Mouse (Mus musculus): Measurements from ENCODE around the gene Slc38a11. TPM values are rescaled to one million over a fixed set of nuclear protein-coding genes. Genes with fewer than 3 reads are reported as not detected.
A peak's percentile ranks its signal among the peaks of the same experiment; 100 is the strongest.

Slc38a11 gene
- polyA plus RNA-seq, 1 experiment from 2014 or later, result not detected

DNA sequence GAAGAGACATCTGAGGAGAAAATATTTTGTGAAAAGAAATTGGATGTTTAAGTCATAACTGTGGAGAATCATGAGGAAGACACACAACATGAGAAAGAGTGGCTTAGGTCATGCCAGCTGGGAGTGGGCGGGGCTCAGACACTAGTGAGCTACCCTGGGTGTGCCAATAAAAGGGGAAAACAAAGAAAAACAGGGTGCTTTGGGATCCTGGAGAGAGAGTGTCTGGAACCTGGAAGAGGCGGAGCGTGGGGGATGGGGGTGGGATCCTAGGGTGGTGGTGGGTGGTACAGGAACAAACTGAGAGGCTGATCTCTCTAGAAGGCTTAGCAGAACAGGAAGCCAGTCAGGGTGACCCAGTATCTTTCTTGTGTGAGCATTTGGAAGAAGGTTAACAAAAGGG, 23.0 kb downstream of the Slc38a11 start:
- no peak for ATAC-seq (replicated peaks; ENCODE audit: insufficient number of reproducible peaks, low FRiP score, low TSS enrichment)
- no peaks in the 10 kb centered on the region for H3K36me3 ChIP-seq (ENCODE audit: control insufficient read depth, insufficient read depth, low read length)
- H3K9me3 ChIP-seq (replicated peaks; ENCODE audit: control insufficient read depth, low read length), result no peaks in the 10 kb centered on the region
- no peaks in the 10 kb centered on the region for H3K27me3 ChIP-seq (ENCODE audit: control insufficient read depth, insufficient read depth, low read length)
- peaks cover 15% of the 10 kb centered on the region; the same call in 1 of the 2 replicates for H3K4me1 ChIP-seq (ENCODE audit: control insufficient read depth, insufficient read depth, low read length)
- no peak overlapping the region for H3K27ac ChIP-seq (ENCODE audit: low read depth, low read length)
- H3K9ac ChIP-seq (ENCODE audit: low read depth, low read length), result no peak overlapping the region
- H3K4me3 ChIP-seq (ENCODE audit: low read depth, low read length), result no peak overlapping the region
- no peak overlapping the region for H3K4me2 ChIP-seq
- 72% methylated on average over 3 of the region's 3 CpGs for WGBS (ENCODE audit: insufficient replicate concordance)

DNA sequence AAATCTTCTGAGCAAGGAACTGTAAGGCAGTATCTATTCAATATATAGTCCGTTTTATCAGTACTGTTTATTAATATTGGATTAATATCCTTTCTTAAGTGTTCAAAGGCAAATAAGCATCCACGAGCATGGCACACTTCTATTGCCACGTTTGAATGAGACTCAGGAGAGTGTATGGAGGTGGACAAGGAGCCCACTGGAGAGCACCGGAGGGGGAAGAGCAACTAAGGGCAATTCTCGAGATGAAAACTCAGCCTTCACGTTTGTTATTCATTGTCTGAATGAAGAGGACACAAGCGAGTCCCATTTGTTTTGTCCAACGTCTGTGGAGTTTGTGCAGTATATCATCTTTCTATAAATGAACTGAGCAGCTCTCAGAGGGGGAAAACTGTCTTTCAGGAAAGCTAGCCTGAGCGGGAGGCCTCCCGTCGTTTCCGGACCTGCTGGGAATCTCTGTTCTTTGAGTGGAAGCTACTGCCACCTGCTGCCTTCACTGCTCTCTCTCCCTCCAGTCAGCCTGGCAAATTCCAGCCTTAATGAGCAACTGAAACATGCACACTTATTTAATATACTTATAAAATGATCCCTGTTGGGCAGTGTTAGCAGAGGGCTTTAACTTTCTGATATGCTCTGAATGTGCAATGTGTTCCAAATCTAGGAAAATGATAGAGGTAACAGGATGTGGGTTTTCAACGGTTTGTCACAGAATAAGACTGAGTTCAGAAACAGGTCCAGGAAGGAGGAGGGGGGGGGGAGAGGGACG, 26.3 kb downstream of the Slc38a11 start:
- ATAC-seq (replicated peaks; ENCODE audit: insufficient number of reproducible peaks, low FRiP score, low TSS enrichment), result no peak

DNA sequence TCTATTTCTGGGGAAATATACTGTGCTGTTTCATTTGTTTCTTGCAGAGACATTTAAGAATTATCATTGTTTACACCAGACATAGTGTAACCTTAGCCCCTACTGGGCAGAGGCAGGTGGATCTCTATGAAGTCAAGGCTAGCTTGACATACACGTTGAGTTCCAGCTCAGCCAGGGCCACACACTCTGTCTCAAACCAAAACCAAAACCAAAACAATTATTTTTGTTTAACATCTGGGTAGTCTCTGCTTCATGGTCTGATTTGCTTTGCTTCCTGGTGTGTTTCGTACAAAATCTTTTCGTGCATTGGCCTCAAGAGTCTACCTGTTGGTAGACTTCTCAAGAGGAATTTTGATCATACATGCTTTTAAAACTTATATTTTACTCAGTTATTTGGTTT, 27.2 kb downstream of the Slc38a11 start:
- Histone ChIP-seq H3K4me3 (ENCODE audit: low read depth, low read length) (no peak overlapping the region), H3K36me3 (ENCODE audit: control insufficient read depth, insufficient read depth, low read length) (no peaks in the 10 kb centered on the region), H3K4me2 (no peak overlapping the region), H3K9ac (ENCODE audit: low read depth, low read length) (no peak overlapping the region), H3K4me1 (ENCODE audit: control insufficient read depth, insufficient read depth, low read length) (peaks cover 8% of the 10 kb centered on the region; the same call in 1 of the 2 replicates), H3K27ac (ENCODE audit: low read depth, low read length) (no peak overlapping the region), H3K27me3 (ENCODE audit: control insufficient read depth, insufficient read depth, low read length) (no peaks in the 10 kb centered on the region), H3K9me3 (replicated peaks; ENCODE audit: control insufficient read depth, low read length) (0 out of 2 replicates have a peak, but pooled peaks cover 2% of the 10 kb centered on the region)
- WGBS (ENCODE audit: insufficient replicate concordance), result 83% methylated on average over 3 of the region's 3 CpGs
- no peak for ATAC-seq (replicated peaks; ENCODE audit: insufficient number of reproducible peaks, low FRiP score, low TSS enrichment)

More for the DNA sequence above, 26.3 kb downstream of the Slc38a11 start:
- no peaks in the 10 kb centered on the region for H3K9me3 ChIP-seq (replicated peaks; ENCODE audit: control insufficient read depth, low read length)
- H3K4me1 ChIP-seq (ENCODE audit: control insufficient read depth, insufficient read depth, low read length), result peaks cover 15% of the 10 kb centered on the region
- peak overlapping the region; percentile 17; the same call in 1 of the 2 replicates for H3K4me2 ChIP-seq
- no peak overlapping the region for H3K9ac ChIP-seq (ENCODE audit: low read depth, low read length)
- H3K36me3 ChIP-seq (ENCODE audit: control insufficient read depth, insufficient read depth, low read length), result no peaks in the 10 kb centered on the region
- no peaks in the 10 kb centered on the region for H3K27me3 ChIP-seq (ENCODE audit: control insufficient read depth, insufficient read depth, low read length)
- H3K27ac ChIP-seq (ENCODE audit: low read depth, low read length), result no peak overlapping the region
- H3K4me3 ChIP-seq (ENCODE audit: low read depth, low read length), result no peak overlapping the region
- 22% methylated on average over 14 of the region's 14 CpGs for WGBS (ENCODE audit: insufficient replicate concordance)

DNA sequence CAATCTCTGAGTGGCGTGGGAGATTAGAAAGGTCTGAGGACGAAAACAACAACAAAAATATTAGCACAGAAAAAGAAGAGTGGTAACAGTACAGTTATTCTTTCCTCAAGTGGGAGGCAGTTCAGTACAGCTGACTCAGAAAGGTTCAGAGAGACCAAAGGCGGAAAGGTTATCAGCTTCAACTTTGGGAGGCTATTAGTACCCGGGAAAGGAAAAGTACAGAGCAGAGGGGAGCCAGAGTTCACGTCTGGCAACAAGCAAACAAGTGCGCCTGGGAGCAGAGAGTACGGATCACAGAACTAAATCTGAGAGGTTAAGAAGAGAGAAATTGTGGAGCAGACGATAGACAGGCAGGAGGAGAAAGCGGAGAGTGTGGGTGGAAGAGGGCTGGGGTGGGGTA, 29.7 kb downstream of the Slc38a11 start:
- no peak overlapping the region for H3K27ac ChIP-seq (ENCODE audit: low read depth, low read length)
- H3K36me3 ChIP-seq (ENCODE audit: control insufficient read depth, insufficient read depth, low read length), result no peaks in the 10 kb centered on the region
- 0 out of 2 replicates have a peak, but pooled peaks cover 2% of the 10 kb centered on the region for H3K9me3 ChIP-seq (replicated peaks; ENCODE audit: control insufficient read depth, low read length)
- WGBS (ENCODE audit: insufficient replicate concordance), result 28% methylated on average over 9 of the region's 9 CpGs
- H3K4me3 ChIP-seq (ENCODE audit: low read depth, low read length), result no peak overlapping the region
- H3K4me1 ChIP-seq (ENCODE audit: control insufficient read depth, insufficient read depth, low read length), result peaks cover 8% of the 10 kb centered on the region; the same call in 1 of the 2 replicates
- H3K9ac ChIP-seq (ENCODE audit: low read depth, low read length), result no peak overlapping the region
- H3K27me3 ChIP-seq (ENCODE audit: control insufficient read depth, insufficient read depth, low read length), result no peaks in the 10 kb centered on the region
- no peak overlapping the region for H3K4me2 ChIP-seq
- no peak for ATAC-seq (replicated peaks; ENCODE audit: insufficient number of reproducible peaks, low FRiP score, low TSS enrichment)

DNA sequence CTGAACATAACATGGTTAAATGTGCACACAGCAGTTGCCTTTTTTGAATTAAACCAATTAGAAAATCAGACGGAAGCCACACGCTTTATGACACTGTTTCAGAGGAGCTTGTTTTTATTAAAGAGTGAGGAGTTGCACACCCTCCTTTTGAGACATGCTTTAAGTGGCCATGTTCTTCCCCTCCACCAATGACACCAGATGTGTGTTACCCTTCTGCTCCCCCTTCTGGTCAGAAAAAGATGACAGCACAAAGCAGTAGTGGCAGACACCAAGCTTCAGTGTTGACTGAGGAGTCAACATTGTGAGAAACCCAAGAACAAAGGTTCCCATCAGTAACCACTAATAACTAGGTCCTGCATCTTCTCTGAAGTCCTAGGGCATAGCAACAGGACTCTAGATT, 32.5 kb downstream of the Slc38a11 start:
- Histone ChIP-seq H3K36me3 (ENCODE audit: control insufficient read depth, insufficient read depth, low read length) (no peaks in the 10 kb centered on the region), H3K4me2 (no peak overlapping the region), H3K27ac (ENCODE audit: low read depth, low read length) (no peak overlapping the region), H3K9ac (ENCODE audit: low read depth, low read length) (no peak overlapping the region), H3K4me1 (ENCODE audit: control insufficient read depth, insufficient read depth, low read length) (peaks cover 4% of the 10 kb centered on the region; the same call in 1 of the 2 replicates), H3K4me3 (ENCODE audit: low read depth, low read length) (no peak overlapping the region), H3K9me3 (replicated peaks; ENCODE audit: control insufficient read depth, low read length) (0 out of 2 replicates have a peak, but pooled peaks cover 2% of the 10 kb centered on the region), H3K27me3 (ENCODE audit: control insufficient read depth, insufficient read depth, low read length) (no peaks in the 10 kb centered on the region)
- 69% methylated on average over 2 of the region's 2 CpGs for WGBS (ENCODE audit: insufficient replicate concordance)
- no peak for ATAC-seq (replicated peaks; ENCODE audit: insufficient number of reproducible peaks, low FRiP score, low TSS enrichment)

DNA sequence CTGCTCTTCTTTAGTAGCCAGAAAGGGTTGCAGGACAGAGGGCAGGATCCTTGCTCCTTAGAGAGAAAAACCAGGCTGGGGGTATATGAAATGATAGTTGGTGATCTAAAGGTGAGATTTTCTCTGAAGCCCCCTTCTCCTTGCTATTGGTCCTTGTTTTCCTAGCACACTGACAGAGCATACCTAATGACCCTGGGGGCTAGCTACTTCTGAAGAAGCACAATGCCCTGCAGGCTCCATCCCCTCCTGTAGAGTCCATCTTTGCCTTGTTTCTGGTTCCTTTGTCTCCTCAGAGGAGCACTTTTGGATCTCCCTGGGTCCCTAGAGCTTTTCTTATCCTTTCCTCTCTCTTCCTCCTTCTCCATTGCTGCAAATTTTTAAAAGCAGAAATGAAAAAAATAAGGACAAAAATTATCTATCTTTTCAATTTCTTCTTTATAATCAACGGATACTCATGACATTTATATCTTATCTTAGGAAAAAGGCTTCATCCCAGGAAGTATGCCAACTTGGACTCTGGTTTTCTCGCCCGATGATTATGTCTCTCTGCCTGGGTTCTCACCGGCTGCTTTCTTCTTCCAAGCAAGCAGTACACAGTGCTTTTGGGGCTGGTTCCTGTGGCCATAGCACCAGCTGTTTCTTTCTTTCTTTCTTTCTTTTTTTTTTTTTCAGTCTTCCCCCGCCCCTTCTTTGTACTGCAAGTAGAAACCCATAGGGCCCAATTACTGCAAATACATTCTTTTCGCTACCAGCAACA, 41.7 kb downstream of the Slc38a11 start:
- H3K4me1 ChIP-seq (ENCODE audit: control insufficient read depth, insufficient read depth, low read length), result no peaks in the 10 kb centered on the region; the same call in 1 of the 2 replicates
- H3K27me3 ChIP-seq (ENCODE audit: control insufficient read depth, insufficient read depth, low read length), result no peaks in the 10 kb centered on the region
- no peak for ATAC-seq (replicated peaks; ENCODE audit: insufficient number of reproducible peaks, low FRiP score, low TSS enrichment)
- no peaks in the 10 kb centered on the region for H3K36me3 ChIP-seq (ENCODE audit: control insufficient read depth, insufficient read depth, low read length)
- H3K27ac ChIP-seq (ENCODE audit: low read depth, low read length), result no peak overlapping the region
- H3K9me3 ChIP-seq (replicated peaks; ENCODE audit: control insufficient read depth, low read length), result no peaks in the 10 kb centered on the region
- H3K4me2 ChIP-seq, result no peak overlapping the region
- WGBS (ENCODE audit: insufficient replicate concordance), result 75% methylated on average over 6 of the region's 6 CpGs
- no peak overlapping the region for H3K9ac ChIP-seq (ENCODE audit: low read depth, low read length)
- H3K4me3 ChIP-seq (ENCODE audit: low read depth, low read length), result no peak overlapping the region

DNA sequence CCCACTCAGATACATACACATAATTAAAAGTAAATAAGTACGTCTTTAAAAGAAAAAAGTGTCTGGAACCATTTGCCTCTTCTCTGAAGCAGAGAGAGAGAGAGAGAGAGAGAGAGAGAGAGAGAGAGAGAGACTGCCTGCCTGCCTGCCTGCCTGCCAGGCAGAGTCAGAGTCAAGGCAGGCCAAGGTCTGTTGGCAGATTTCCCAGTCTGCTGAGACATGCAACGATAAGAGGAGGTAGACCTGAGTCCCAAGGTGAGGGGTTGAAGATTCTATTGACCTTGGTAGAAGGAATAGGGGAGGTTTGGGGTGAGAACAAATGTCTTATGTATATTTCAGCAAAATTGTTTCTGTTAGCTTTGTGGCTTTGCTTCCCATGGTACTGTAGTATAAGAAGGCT, 42.9 kb downstream of the Slc38a11 start:
- Histone ChIP-seq H3K4me3 (ENCODE audit: low read depth, low read length) (no peak overlapping the region), H3K4me2 (no peak overlapping the region), H3K9me3 (replicated peaks; ENCODE audit: control insufficient read depth, low read length) (no peaks in the 10 kb centered on the region), H3K27me3 (ENCODE audit: control insufficient read depth, insufficient read depth, low read length) (no peaks in the 10 kb centered on the region), H3K4me1 (ENCODE audit: control insufficient read depth, insufficient read depth, low read length) (no peaks in the 10 kb centered on the region; the same call in 1 of the 2 replicates), H3K36me3 (ENCODE audit: control insufficient read depth, insufficient read depth, low read length) (no peaks in the 10 kb centered on the region), H3K9ac (ENCODE audit: low read depth, low read length) (no peak overlapping the region), H3K27ac (ENCODE audit: low read depth, low read length) (no peak overlapping the region)
- ATAC-seq (replicated peaks; ENCODE audit: insufficient number of reproducible peaks, low FRiP score, low TSS enrichment), result no peak
- 38% methylated on average over 2 of the region's 2 CpGs for WGBS (ENCODE audit: insufficient replicate concordance)

DNA sequence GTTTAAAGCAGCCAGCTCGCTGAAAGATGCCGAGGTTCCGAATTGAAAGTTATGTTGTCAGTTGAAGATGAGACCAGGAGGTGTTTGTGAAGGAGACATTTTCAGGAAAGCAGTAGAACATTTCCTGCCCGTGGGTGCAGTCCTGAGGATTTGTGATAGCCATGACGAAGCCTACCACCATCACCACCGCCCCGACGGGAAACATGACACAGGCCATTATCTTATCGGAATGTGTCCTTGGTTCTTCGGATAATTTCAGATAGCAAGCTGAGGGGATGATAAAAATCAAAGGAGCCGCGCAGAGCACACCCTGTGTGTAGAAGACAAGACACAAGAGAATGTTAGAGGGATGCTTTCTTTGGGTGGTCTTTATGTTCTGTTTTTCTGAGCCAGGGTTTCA, 47.1 kb downstream of the Slc38a11 start:
- H3K9ac ChIP-seq (ENCODE audit: low read depth, low read length), result no peak overlapping the region
- H3K36me3 ChIP-seq (ENCODE audit: control insufficient read depth, insufficient read depth, low read length), result no peaks in the 10 kb centered on the region
- H3K4me2 ChIP-seq, result no peak overlapping the region
- H3K27ac ChIP-seq (ENCODE audit: low read depth, low read length), result no peak overlapping the region
- no peaks in the 10 kb centered on the region; the same call in 1 of the 2 replicates for H3K4me1 ChIP-seq (ENCODE audit: control insufficient read depth, insufficient read depth, low read length)
- no peaks in the 10 kb centered on the region for H3K9me3 ChIP-seq (replicated peaks; ENCODE audit: control insufficient read depth, low read length)
- no peak overlapping the region for H3K4me3 ChIP-seq (ENCODE audit: low read depth, low read length)
- ATAC-seq (replicated peaks; ENCODE audit: insufficient number of reproducible peaks, low FRiP score, low TSS enrichment), result no peak
- H3K27me3 ChIP-seq (ENCODE audit: control insufficient read depth, insufficient read depth, low read length), result no peaks in the 10 kb centered on the region
- WGBS (ENCODE audit: insufficient replicate concordance), result 41% methylated on average over 12 of the region's 12 CpGs

All from heart, embryonic 11.5 days (tissue).